Mouse (Mus musculus) E14TG2a.4 (cell line): ENCODE measurements around the gene Relb.

Experiments
- H3K27me3 ChIP-seq: 2 replicates; pipeline ENCODE4 v1.6.1; 2014; ENCODE audit warnings: low read length, control low read depth; ENCODE audit not compliant: insufficient read depth
- H3K36me3 ChIP-seq: 2 replicates; pipeline ENCODE4 v1.6.1; 2014; ENCODE audit warnings: low read length, control low read depth; ENCODE audit not compliant: insufficient read depth
- H3K4me1 ChIP-seq: replicated peaks from 2 replicates; pipeline ENCODE4 v1.6.1; 2014; ENCODE audit warnings: low read depth, low read length, control low read depth
- H3K4me3 ChIP-seq: replicated peaks from 2 replicates; pipeline ENCODE4 v1.5.1; 2014; ENCODE audit warnings: mild to moderate bottlenecking, low read length
- H3K9me3 ChIP-seq: 2 replicates; pipeline ENCODE4 v1.6.1; 2014; ENCODE audit warnings: low read length, control low read depth
- CTCF ChIP-seq: conservative IDR thresholded peaks from 2 replicates; pipeline ENCODE4 v1.5.1; 2014; ENCODE audit warnings: low read length
- NANOG ChIP-seq: IDR thresholded peaks from 2 replicates; pipeline ENCODE4 v1.6.1; 2014; ENCODE audit warnings: borderline replicate concordance, low read length, mixed read lengths
- POU5F1 ChIP-seq: IDR thresholded peaks from 2 replicates; pipeline ENCODE4 v1.6.1; 2014; ENCODE audit warnings: low read length, borderline replicate concordance

Gene Relb

DNA sequence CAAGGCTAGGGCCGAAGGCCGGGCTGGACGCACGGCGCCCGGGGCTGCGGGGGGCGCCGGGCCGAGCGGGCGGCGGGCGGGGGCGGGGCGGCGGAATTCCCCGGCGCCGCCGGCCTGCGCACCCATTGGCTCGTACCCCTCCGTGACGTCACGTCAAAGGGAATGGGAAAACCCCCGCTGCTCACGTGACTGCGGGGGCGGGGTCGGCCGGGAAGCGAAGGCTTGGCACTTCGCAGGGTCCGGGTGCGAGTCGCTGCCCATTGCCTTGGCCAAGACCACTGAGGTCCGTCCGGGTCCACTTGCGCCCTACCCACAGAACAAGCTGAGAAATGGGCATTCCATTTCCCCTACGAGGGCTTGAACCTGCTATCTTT, at the start of gene Relb:
Relb (minus strand) TSS at position 78 of the 374 bp plus-strand sequence.
- peaks cover 57% of the 10 kb centered on the region for H3K4me1 ChIP-seq
- no peaks in the 10 kb centered on the region for H3K9me3 ChIP-seq
- peaks cover 27% of the 10 kb centered on the region for H3K36me3 ChIP-seq
- TF ChIP-seq NANOG (no peak), CTCF (no peak), POU5F1 (no peak)
- no peaks in the 10 kb centered on the region for H3K27me3 ChIP-seq
- H3K4me3 ChIP-seq = peak within 1 kb of the TSS; percentile 100

DNA sequence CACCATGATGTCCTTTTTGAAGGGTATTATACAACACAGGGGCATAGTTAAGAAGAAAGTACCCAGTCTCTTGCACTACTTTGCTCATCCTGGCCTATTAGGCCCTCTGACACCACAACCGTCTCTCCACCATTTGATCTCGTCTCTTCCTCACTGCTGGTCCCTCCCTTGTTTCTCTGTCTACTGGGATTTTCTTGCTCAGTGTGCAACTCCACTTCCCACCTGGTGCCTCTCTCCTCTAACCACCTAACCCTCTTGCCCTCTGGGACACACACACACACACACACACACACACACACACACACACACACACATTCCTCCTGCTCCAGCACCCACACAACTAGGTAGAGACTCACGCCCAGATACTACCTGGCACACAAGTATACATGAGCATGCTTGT, 49.7 kb upstream of the Relb start:
- no peaks in the 10 kb centered on the region for H3K36me3 ChIP-seq
- TF ChIP-seq CTCF = no peak
- no peak for TF ChIP-seq NANOG
- TF ChIP-seq POU5F1 = no peak
- H3K9me3 ChIP-seq = no peaks in the 10 kb centered on the region
- H3K4me1 ChIP-seq = peaks cover 41% of the 10 kb centered on the region
- H3K27me3 ChIP-seq = no peaks in the 10 kb centered on the region
- no peak overlapping the region for H3K4me3 ChIP-seq

DNA sequence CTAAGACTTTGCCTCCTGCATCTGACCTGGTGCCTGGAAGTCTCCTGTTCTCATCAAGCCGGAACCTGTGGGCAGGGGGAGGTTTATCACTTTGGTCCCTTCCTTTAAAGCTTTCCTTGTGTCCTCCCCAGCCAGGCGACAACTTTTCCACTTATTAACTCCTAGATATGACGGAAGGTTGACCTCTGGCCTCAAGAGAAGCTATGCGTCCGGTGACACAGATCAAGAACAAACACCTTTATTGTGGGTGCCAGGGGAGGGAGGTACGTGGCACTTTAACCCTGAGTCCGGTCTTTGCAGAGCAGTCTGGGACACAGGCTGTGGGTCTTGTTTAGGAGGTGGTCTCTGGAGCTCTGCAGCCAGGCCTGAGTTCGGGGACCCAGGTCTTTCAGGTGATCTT, 48.6 kb upstream of the Relb start, which contains the start of gene Apoc2:
Apoc2 (minus strand) TSS at position 70 of the 400 bp plus-strand sequence.
- H3K9me3 ChIP-seq = no peaks in the 10 kb centered on the region
- no peak for TF ChIP-seq CTCF
- no peak for TF ChIP-seq POU5F1
- TF ChIP-seq NANOG = no peak
- H3K4me1 ChIP-seq = peaks cover 41% of the 10 kb centered on the region
- no peaks in the 10 kb centered on the region for H3K27me3 ChIP-seq
- no peaks in the 10 kb centered on the region for H3K36me3 ChIP-seq
- no peak within 1 kb of the TSS for H3K4me3 ChIP-seq

DNA sequence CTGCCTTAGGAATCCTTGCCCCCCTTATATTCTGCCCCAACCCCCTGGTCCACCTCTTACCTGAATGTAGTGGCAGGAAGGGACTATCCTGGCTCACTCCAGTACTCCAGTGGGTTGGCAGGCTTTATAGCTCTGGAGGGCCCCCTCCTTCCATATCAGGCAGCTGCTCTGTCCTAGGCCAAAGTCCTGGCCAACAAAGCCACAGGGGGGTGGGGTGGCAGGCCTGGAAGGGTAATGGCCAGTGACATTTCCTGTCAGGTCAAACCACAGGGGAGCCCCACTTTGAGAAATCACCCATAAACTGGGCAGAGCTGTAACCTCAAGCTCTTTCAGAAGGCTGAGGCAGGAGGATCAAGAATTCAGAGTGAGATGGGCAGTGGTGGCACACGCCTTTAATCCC, 47.4 kb upstream of the Relb start:
- H3K27me3 ChIP-seq = no peaks in the 10 kb centered on the region
- TF ChIP-seq POU5F1 (no peak), NANOG (no peak), CTCF (no peak)
- H3K9me3 ChIP-seq = no peaks in the 10 kb centered on the region

DNA sequence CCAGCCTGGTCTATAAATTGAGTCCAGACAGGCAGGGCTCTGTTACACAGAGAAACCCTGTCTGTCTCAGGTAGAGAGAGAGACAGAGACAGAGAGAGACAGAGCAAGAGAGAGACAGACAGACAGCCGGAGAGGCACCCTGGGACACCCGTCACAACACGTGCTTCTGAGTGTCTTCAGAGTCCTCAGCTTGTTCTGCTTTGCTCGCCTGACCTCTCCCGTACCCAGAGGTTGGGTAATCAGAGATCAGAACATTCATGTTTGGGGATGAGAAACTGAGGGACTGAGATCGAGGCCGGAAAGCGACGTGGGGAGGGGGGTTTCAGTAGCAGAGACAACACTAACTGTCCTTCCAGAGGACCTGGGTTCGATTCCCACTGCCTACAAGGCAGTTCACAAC, 46.6 kb upstream of the Relb start:
- Histone ChIP-seq H3K4me1 (peaks cover 39% of the 10 kb centered on the region), H3K27me3 (no peaks in the 10 kb centered on the region), H3K4me3 (no peak overlapping the region), H3K9me3 (no peaks in the 10 kb centered on the region), H3K36me3 (no peaks in the 10 kb centered on the region)
- no peak for TF ChIP-seq CTCF
- TF ChIP-seq NANOG = no peak
- TF ChIP-seq POU5F1 = no peak

More for the DNA sequence above, 47.4 kb upstream of the Relb start:
- Histone ChIP-seq H3K4me3 (no peak overlapping the region), H3K36me3 (no peaks in the 10 kb centered on the region), H3K4me1 (peaks cover 41% of the 10 kb centered on the region)

DNA sequence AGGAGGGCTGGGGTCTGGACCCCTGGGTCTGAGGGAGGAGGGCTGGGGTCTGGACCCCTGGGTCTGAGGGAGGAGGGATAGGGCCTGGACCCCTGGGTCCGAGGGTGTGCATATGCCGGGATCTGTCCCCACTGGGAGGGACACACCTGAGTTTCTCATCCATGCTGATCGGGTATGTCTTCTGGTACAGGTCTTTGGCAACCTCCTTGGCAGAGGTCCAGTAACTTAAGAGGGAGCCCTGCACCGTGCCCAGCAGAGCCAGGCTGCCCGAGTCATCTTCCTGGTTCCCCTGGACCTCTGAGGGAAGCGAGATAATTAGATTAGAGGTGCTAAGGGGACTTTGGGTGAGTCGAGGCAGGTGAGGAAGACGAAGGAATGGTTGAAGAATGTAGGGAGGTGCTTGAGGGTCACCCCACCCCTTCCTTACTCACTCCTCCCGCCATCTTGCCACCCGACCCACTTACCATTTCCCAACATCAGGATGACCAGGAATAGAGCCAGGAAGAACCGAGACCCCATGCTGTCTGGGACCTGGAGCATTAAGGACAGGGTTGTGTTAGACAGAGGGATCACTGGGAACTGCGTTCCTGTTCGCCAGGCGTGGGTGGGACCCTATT, 44.0 kb upstream of the Relb start:
- peaks cover 27% of the 10 kb centered on the region for H3K4me1 ChIP-seq
- H3K9me3 ChIP-seq = no peaks in the 10 kb centered on the region
- TF ChIP-seq NANOG = no peak
- TF ChIP-seq POU5F1 = no peak
- no peak for TF ChIP-seq CTCF
- no peak overlapping the region for H3K4me3 ChIP-seq
- H3K27me3 ChIP-seq = no peaks in the 10 kb centered on the region
- H3K36me3 ChIP-seq = no peaks in the 10 kb centered on the region

DNA sequence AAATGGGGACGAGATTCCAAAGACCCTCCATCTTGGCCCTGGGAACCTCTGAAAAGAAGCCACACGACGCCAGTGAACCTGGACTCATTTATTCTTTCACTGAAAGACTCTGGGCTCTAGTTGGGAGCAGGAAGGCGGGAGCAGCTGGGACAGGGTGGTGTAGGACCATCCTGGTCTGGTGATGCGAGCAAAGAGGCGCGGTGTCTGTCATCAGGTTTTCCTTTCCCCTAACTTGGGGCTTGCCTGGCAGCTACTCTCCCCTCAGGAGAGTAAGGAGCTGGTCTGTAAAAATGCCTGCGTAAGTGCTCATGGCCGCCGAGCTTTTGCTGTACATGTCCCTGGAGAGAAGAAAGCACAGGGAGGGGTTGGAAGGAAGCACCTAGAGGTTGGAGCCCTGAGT, 42.3 kb upstream of the Relb start:
- Histone ChIP-seq H3K27me3 (peaks cover 5% of the 10 kb centered on the region), H3K4me1 (peaks cover 27% of the 10 kb centered on the region), H3K36me3 (no peaks in the 10 kb centered on the region), H3K4me3 (no peak overlapping the region), H3K9me3 (no peaks in the 10 kb centered on the region)
- TF ChIP-seq CTCF (no peak), POU5F1 (no peak), NANOG (no peak)

DNA sequence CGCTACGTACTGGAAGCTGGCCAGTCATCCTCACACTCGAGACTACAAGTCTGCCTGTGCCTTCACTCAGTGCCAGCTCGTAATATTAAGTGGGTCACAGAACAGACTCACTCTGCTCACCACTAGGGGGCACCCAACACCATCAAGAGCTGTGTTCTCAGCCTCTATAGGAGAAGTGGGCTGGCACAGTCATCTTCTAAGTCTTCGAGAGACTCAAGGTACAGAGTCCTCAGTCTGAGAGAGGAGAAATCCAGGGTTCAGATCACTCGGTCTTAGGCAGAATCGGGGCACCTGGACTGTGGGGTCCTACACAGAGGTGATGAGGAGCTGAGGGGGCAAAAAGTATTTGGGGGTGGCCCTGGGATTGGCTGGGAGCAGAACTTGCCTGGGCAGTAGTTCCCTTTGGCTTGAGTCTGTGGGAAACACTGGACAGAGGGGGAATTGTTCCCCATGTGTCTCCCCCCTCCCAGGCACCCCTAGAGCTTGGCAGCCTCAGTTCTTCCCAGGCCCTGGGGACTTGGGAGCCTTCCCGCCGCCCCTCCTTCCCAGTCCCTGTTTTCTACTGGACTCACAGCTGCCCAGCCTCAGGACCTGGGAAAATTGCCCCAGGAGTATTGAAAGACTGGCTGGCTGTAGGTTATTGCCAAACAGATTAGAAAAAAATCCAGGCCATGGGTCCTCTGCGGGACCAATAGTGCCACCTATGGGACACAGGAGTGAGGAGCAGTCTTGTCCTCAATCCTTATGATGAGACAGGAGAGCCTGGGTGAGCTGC, 39.9 kb upstream of the Relb start:
- TF ChIP-seq CTCF = peak; percentile 90
- TF ChIP-seq NANOG = 0 out of 2 replicates have a peak, but pooled peaks have one; percentile 6
- no peak for TF ChIP-seq POU5F1
- Histone ChIP-seq H3K4me1 (peaks cover 31% of the 10 kb centered on the region), H3K9me3 (no peaks in the 10 kb centered on the region), H3K27me3 (peaks cover 5% of the 10 kb centered on the region), H3K36me3 (no peaks in the 10 kb centered on the region), H3K4me3 (peak overlapping the region; percentile 66)

DNA sequence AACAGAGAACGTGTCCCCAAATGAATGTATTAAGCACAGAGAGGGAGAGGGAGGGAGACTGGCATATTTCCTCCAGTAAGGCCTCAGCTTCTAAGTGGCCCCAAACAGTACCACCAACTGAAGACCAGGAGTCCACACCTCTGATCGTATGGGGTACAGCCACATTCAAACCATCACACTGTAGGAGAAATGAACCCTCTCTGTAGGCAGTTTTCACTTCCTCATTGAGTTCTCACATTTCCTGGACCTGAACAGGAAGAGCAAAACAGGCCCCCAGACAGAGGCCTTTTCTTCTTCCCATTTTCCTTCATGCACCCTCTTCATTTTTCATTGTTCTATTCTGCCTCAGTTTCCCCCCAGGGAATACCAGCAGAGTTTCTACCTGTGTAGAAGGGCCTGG, 38.2 kb upstream of the Relb start:
- Histone ChIP-seq H3K36me3 (peaks cover 6% of the 10 kb centered on the region), H3K4me1 (peaks cover 38% of the 10 kb centered on the region), H3K27me3 (peaks cover 5% of the 10 kb centered on the region), H3K9me3 (no peaks in the 10 kb centered on the region), H3K4me3 (no peak overlapping the region)
- TF ChIP-seq CTCF (no peak), NANOG (no peak), POU5F1 (no peak)
